Mouse (Mus musculus) A20 (cell line): ENCODE data around the gene Babam2.
A peak's percentile ranks its signal among the peaks of the same experiment; 100 is the strongest.

Source experiments
- DNase-seq: peaks from one replicate; pipeline ENCODE4 v3.0.0-alpha.2; 2011; ENCODE audit warnings: low read depth, low spot score

Babam2 gene

DNA sequence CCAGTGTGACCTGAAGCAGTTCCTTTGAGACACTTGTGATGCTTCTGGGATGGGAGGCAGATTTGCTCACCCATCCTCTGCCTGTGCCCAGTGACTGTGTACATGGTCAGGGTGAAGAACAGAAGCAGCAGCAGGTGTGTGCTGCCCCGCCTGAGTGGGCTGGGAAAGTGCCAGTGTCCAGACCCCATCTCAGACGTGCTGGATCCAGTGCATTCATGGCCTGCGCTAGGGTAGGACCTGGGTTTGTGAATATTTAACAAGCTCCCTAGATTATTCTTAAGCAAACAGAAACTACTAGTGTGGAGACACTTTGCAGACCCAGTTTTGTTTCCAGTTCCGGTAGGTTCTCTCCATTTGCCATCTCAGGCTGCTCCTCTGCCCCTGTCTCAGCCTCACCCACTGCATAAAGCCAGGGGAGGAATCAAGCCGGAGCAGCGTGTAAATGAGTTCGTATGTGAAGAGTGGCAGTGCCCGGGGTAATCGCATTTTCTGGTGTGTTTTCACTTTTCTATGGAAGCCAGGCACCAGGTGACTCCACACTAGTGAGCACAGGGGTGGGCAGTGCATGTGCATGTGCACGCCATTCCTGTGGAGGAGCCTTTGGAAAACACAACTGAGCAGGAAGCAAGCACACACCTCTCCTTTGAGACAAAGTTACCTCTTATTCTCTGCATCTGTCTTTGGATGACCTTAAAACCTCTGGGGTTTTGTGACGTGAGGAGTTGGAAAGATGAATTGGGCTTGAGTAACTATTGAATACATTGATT, 290.2 kb downstream of the Babam2 start:
- no peak for DNase-seq

DNA sequence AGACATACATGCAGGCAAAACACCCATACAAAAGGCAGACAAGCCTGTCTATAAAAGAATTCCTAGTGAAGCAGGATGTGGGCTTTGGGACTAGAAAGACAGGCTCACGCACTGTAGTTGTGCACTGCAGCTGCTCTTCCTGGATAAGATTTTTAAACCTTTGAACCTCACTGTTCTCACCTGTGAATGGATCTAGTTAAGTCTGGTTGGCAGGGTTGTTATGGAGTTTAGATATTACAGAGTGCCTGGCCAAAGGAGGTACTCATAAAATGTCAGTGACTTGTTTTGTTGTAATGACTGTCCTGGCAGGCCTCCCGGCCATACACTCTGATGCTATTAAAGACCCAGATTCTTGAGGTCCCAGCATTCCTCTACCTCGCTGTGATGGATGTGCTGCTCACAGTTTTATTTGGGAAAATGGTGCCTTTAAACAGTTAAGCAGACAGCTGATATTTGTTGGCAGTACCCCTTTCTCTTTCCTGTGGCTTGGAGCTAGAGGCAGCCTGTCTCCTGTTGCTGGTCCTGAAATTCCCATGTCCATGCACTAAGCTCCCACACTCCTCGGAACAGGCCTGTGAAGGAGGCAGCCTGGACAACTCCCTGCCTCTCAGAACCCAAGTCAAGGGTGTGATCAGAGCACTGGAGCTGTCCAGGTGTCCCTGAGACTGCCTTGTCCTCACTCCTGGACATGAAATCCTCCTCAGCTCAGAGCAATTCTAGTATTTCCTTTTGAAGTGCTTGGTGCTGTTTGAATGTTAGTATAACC, 299.9 kb downstream of the Babam2 start:
- no peak for DNase-seq

DNA sequence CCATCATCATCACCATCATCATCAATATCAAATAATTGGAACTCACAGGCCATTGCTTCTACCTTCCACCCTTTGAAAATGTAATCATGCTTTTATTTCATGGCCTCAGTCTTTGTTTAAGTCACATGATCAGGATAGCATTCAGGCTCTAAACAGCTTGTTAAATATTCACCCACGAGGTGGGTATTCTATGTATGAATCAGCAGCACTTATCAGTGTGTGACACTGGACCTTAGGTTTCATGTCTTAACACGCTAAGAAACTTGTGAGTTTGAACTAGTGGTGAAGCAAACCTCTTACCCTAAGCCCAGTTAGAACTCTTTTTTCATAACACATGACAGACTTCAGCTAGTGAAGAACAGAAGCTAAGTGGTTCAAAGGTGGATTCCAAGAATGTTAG, 301.3 kb downstream of the Babam2 start:
- no peak for DNase-seq

DNA sequence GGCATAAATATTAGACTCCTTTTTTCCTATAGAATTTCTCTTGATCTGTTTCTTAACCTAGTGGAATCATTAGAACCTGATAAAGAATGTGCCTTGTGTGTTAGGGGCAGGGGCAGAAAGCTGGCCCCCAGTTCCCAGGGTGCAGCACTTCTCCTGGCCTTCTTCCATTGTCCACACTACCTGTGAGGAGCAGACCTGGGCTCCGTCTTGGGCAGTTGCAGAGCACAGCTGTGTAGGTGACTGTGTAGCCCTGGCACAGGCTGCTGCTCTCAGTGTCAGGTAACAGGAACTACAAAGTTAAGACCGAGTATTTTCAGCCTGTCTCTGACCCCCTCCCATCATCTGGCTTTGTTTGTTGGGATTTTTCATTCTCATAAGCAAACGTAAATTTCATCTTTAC, 302.6 kb downstream of the Babam2 start:
- no peak for DNase-seq

DNA sequence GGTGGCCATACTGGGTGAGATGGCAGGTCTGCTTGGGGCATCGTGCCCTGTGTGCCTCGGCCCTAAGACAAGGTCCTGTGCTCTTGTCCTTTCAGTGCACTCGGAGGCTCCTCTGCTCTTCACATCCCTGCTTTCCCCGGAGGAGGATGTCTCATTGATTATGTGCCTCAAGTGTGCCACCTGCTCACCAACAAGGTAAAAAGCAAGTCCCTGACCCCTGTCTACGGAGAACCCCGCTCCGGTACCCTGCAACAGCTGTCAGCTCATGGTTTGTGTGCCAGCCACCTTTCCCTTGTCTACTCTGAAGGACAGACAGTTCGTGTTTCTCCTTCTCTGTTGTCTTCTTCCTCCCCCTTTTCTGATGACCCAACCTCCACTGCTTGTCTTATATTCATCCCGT, 303.8 kb downstream of the Babam2 start:
- DNase-seq, result no peak

DNA sequence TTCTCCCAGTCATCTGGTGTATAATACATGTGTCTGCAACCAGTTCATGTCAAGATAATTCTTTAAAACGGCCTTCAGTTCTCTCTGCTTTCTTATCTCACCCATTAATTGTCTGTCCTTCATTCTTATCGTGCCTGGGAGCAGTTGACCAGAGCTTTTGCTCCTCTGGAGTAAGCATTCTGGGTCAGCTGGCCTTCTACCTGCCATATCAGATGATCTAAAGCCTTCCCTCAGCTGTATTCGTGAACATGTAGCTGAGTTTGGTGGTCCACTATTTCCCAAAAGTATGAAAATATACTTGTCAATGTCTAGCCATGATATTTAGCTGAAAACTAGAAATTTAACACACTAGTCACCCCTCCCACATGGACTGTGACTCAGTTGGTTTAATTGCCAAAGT, 304.3 kb downstream of the Babam2 start:
- no peak for DNase-seq

DNA sequence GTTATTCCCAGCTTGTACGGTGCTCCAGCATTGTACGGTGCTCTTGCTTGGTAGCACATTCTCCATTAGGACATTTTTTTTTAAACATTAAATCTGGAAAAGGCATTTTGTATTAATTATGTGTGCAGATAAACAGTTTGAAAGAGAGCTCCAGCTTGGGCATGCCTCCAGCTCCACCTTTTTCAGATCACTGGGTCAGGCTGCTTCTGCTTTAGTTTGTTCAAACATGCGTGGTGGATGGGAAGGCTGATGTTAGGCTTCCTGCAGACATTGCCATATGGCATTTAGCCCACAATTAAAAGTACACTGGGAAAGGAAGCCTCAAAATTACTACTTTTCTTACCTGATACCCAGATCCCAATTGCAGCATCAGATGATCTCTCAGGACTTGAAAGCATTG, 310.9 kb downstream of the Babam2 start:
- no peak for DNase-seq

DNA sequence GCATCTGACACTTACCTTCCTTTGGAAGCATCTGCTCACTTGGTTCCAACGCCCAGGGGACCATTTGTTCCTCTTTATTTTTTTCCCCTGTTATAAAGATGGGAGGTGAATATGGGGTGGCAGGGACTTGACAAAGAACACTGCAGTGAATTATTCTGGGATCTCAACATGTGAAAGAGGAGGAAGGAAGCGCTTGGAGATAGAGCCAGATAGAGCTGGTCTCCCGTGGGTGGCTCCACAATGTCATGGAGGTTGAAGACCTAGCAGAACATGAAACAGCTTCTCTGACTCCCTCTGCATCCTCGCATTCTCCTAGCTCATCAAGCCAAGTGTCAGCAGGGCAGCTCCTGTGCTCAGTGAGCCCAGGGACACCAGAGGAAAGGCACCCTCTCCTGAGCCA, 312.6 kb downstream of the Babam2 start:
- no peak for DNase-seq

DNA sequence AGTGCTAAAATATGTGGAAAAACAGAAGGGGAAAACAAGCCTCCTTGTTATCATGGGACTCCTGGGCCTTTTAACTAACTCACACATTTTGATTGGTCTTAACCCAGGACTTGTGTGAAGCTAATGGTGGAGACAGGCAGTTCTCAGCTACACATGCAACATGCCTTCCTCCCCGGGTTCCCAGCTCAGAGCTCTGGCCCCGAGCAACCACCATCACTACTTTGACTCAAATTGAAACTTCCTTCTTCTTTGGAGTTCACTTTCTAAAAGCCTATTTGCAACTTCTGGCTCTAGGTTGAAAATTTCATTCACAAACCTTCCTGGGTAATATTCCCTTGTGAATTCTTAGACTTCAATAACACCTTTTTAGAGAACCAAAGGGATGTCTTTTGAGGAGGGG, 315.6 kb downstream of the Babam2 start:
- DNase-seq, result peak; percentile 62

DNA sequence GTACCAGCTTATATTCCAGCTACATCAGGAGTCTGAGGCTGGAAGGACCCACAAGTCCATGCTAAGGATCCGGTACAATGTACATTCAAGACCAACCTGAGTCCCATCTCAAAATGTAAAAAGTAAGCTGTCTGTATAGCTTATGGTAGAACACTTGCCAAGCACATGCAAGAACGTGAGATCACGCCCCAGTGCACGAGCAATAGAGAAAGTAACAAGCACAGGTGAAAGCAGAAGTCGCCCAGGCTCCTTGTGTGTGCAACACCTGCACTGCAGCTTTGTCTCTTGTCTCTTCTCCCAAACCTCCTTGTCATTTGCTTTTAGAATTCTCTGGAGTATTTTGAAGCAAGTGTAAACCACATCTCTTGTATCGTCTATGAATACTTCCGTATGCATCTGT, 317.3 kb downstream of the Babam2 start:
- DNase-seq, result peak; percentile 70

DNA sequence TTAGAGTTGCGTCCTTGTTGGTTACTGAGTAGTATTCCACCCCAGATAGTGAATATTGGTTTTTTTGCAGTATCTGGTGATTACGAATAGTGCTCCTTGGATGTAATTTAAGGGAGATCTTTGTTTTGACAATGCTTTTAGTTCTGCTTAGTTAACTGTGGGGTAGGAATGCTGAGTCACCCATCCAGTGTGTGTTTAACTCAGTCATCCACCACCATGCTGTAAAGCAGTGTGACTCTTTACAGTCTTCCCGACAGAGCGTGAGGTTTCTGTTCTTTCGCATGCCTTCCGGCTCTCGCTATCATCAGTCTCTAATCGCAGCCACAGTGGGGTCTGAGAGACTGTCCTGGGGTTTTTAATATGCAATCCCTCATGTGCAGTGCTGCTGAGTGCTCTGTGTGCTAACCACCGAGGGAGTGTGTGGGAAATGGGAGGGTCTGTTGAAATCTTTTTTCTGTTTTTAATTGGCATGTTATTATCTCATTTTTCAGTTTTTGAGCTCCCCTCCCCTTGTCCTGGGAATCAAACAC, 318.5 kb downstream of the Babam2 start:
- DNase-seq, result no peak

DNA sequence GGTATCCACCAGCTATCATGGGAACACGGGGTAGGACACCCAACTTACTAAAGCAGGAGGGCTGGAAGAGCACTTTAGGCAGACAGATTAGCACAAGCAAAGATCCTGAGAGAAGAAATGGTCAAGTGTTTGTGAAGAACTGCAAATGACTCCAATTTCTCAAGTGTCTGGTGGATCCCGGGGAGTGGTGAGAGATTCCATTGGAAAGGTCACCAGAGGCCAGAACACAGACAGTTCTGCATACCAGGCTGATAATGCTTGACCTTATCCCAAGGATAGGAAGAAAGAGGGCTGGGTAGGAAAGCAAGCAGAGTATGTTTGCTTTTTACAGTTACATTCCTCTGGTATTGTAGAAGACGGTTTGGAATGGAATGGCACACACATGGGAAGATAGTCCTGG, 320.2 kb downstream of the Babam2 start:
- DNase-seq, result no peak

DNA sequence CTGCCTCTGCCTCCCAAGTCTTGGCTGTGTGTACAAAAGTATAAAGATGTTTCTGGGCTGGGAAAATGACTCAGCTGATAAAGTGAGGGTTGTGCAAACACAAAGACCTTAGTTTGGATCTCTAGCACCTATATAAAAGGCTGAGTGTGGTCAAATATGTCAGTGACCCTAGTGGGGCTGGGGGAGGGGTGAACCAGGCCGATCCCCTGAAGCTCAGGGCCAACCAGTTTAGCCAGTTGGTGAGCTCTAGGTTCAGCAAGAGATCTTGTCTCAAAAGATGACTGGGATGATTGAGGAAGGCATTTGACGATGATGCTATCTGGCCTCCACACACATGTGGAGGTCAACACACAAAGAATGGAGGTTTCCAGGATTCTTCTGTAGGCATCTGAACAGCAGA, 320.8 kb downstream of the Babam2 start:
- DNase-seq, result no peak

DNA sequence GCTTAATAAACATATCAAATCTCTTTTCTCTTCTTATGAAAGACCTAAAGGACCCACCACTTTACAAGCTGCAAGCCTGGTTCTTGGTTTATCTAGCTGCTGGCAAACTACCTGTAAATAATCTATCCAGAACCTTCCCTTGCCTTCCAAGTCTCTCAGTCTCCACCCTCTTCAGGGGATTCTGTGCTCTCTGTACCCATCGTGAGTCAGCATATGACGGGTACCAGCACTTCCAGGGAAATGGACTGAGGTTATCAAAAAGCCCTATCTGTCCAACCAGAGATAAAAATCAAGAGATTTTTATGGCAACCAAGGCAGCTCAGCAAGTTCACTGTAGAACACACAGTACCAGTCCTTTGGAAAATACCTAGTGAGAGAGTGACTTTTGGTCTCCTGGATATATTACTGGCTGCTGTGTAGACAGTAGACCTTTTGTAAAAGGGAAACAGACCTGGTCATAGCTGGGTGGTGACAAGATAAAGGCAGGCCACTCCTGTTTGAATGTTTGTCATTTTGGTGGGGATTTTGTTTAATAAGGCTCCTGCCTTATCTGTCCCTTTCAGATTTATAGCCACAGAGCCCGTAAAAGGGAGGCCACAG, 332.4 kb downstream of the Babam2 start:
- no peak for DNase-seq

DNA sequence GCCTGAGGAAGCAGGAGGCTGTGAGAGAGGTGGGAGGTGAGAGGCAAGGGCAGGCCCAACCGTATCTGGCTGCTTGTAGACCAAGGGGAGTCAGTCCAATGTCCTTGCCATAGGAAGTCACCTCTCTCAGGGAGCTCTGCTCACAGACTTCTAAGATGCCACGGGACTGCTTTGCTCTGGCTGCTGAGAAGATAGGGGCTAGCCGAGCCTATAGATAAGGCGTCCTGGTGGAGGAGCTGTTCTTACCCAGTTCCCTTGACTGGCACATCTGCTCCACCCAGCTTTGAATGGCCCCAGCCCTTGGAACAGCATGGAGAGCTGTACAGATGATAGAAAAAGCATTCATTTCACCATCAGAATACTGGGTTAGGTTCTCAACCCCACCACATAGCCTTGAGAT, 335.7 kb downstream of the Babam2 start:
- DNase-seq, result no peak

DNA sequence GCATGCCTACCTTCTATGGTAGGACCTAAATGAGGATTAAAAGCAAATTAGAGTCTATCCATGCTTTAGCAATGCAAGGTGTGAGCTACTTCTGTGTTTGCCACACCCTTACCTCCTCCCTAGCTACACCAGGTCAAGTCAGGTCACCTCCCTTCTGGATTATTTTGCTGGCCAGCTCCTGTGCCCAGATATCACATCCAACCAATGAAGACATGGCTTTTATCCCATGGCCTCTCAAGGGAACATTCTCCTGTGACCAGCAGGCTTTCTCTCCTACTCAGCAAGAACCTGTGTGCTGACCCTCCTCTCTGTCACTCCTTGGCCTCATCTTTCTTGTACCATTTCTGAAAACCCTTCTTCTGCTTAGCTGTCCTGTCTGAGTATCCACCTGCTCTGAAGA, 336.1 kb downstream of the Babam2 start:
- DNase-seq, result no peak

DNA sequence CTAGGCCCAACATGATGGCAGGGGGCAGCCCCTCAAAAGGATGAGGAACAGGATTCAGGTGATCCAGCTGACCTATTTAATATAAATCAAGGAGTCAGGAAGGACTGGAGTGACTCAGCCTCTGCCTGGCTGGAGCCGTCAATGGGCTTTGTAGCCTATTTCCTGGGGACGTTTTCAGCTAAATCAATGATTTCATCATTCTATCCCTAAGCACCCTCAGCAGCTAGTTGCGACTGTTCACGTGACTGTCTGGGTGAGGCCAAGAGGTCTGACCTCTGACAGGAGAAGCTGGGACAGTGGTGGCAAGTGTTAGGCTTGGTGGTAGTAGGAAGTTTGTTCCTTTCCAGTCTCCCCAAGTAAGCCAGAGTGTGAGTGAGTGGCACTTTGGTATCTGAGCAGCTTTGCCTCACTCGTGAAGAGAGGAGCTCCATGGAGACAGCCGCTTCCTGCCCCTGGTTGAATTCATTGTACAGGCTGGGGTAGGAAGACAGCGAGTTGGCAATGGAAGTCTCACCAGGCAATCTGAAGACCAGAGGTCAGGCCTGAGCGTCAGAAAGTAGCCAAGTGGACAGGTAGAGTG, 337.1 kb downstream of the Babam2 start:
- no peak for DNase-seq

DNA sequence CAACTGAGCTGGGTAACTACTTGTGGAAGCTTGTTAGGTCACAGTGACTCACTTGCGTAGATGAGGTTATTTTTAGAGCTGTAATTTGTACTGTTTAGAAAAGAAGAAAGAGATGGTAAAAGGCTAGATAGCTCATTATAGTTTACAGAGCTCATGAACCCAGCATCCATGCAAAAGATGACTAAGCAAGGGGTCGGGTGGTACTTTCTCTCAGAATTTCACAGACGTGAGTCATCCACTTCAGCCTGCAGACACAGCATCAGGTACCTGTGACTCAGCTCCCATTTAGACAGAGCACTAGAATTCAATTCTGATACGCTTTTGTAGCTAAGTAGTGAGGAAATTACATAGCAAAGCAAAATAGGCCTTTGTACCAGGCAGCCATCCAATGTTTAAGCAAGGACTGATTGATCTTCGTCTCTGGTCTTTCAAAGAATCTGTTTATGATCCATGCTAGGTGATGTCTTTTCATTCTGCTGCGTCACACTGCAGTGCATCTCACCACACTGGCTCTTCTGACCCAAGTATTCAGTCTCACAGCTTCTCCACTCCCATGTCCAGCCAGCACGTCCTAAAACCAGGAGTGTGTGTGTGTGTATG, 338.3 kb downstream of the Babam2 start:
- DNase-seq, result no peak

DNA sequence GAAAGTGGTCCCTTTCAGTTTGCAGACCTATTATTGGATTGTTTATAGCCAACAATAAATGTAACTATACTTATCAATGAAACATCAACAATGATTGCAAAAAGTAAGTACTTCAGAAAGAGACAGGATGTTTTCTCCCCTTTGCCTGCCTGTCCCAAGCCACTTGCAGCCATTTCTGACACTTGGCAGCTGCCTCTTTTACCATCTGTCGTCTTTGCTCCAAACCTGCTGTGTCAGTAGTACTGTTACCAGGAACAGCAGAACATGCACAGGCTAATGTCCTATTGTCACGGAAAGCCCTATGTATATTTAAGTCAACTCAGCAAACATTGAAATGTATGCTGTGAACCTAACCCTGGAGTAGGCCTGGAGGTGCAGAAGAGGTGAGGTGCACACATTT, 339.4 kb downstream of the Babam2 start:
- no peak for DNase-seq

DNA sequence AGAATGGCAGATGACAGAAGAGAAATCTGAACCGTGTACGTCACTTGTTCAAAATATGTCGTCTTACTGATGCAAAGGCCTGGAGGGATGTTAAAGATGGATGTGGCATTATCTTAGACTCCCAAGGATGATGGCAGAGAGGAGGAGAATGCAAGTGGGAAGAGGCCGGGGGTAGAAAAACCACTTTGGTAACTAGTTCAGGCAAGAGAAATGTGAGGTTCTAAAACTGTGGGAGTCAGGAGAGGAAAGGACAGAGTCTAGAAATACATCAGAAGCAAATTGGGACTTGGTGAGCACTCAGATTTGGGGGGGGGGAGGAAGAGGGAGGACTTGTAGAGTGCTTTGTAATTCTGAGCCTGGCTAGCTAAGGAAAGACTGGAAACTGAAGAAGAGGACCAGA, 340.1 kb downstream of the Babam2 start:
- no peak for DNase-seq

DNA sequence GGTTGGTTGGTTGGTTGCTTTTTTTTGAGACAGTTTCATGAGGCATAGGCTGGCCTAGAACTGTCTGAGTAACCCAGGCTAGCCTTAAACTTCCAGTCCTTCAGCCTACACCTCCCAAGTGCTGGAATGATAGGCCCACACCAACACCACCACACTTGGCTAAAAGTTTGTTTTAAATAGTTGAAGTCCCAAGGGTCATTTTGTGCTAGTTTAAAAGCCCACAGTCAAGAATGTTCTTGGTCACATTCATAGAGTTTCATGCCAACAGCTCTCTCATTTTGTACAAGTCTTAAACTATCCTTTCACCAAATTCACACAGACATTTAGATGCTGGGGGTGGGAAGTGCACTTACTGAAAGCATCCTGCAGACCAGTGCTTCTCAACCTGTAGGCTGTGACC, 341.5 kb downstream of the Babam2 start:
- no peak for DNase-seq

DNA sequence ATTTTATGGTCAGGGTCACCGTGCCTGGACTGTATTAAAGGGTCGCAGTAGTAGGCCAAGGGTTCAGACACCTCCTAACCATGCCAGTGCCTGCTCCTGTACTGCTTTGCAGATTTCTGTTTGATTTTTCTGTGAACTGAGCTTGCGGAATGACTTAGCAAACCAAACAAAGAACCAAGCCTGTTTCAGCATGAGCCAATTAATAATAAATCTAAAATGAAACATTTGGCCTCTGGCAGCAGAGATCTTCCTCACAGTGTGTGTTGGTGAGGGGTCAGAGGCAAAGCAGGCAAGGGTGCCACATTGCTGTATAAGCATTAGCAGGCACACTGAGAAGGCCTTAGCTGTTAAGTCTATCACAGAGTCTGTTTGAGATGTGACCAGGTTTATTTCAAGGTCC, 342.0 kb downstream of the Babam2 start:
- DNase-seq, result no peak
